Mouse (Mus musculus) embryonic facial prominence, embryonic 12.5 days (tissue): ENCODE data around the gene Usp44. TPM values are rescaled to one million over a fixed set of nuclear protein-coding genes. Genes with fewer than 3 reads are reported as not detected.

Experiments used
- ATAC-seq: fragments of 200-750 bp; cut with Nextera tagmentation; 2 replicates; pipeline ENCODE4 v1.8.0; 2017; ENCODE audit not compliant: insufficient number of reproducible peaks, insufficient read depth, low FRiP score, low TSS enrichment
- H3K27ac ChIP-seq: fragments of 300-500 bp; sonication (generic); 2 replicates; pipeline ENCODE4 v1.5.1; 2016; ENCODE audit warnings: mild to moderate bottlenecking
- H3K27me3 ChIP-seq: fragments of 300-500 bp; sonication (generic); 2 replicates; pipeline ENCODE4 v1.6.1; 2016; ENCODE audit warnings: mild to moderate bottlenecking, moderate library complexity
- H3K36me3 ChIP-seq: fragments of 300-500 bp; sonication (generic); 2 replicates; pipeline ENCODE4 v1.6.1; 2016; ENCODE audit warnings: mild to moderate bottlenecking
- H3K4me1 ChIP-seq: fragments of 300-500 bp; sonication (generic); 2 replicates; pipeline ENCODE4 v1.6.1; 2016
- H3K4me2 ChIP-seq: fragments of 300-500 bp; sonication (generic); replicated peaks from 2 replicates; pipeline ENCODE4 v1.6.1; 2016; ENCODE audit warnings: mild to moderate bottlenecking, moderate library complexity
- H3K4me3 ChIP-seq: fragments of 300-500 bp; sonication (generic); 2 replicates; pipeline ENCODE4 v1.5.1; 2016; ENCODE audit warnings: mild to moderate bottlenecking
- H3K9ac ChIP-seq: fragments of 300-500 bp; sonication (generic); 2 replicates; pipeline ENCODE4 v1.6.1; 2016; ENCODE audit warnings: mild to moderate bottlenecking, moderate library complexity
- H3K9me3 ChIP-seq: fragments of 300-500 bp; sonication (generic); 2 replicates; pipeline ENCODE4 v1.6.1; 2016; ENCODE audit warnings: mild to moderate bottlenecking, moderate library complexity
- WGBS: fragments of 180-500 bp; shearing (Covaris S2); methylation state at CpG from one replicate; pipeline ENCODE4 v1.1.7; 2016; 5-methylcytosine and 5-hydroxymethylcytosine counted together
- polyA plus RNA-seq: library from polyadenylated mRNA; unstranded; fragments of >200 nt; fragmentation: Nextera tagmentation; extraction: Ambion mirVana; gene quantifications from 2 replicates; pipeline ENCODE4 v1.2.1, GENCODE M21; 2016

The Usp44 gene
- polyA plus RNA-seq, 1 experiment from 2014 or later: 2.1 TPM

- Histone ChIP-seq H3K9ac (no peak overlapping the region), H3K4me1 (no peaks in the 10 kb centered on the region), H3K36me3 (peaks cover 61% of the 10 kb centered on the region), H3K9me3 (no peaks in the 10 kb centered on the region), H3K27ac (no peak overlapping the region), H3K4me3 (no peak overlapping the region), H3K4me2 (no peak overlapping the region), H3K27me3 (no peaks in the 10 kb centered on the region)
- ATAC-seq: no peak
- WGBS: 92% methylated on average over 7 of the region's 7 CpGs
Observed at GRCm38 (mm10) chr10:93868401-93868800, 37.0 kb downstream of the Usp44 start.

- H3K36me3 ChIP-seq: peaks cover 61% of the 10 kb centered on the region
- H3K9ac ChIP-seq: no peak overlapping the region
- no peak for ATAC-seq
- WGBS: 86% methylated on average over 4 of the region's 4 CpGs
- H3K27me3 ChIP-seq: no peaks in the 10 kb centered on the region
- H3K9me3 ChIP-seq: no peaks in the 10 kb centered on the region
- no peaks in the 10 kb centered on the region for H3K4me1 ChIP-seq
- no peak overlapping the region for H3K4me2 ChIP-seq
- H3K27ac ChIP-seq: no peak overlapping the region
- no peak overlapping the region for H3K4me3 ChIP-seq
Observed at GRCm38 (mm10) chr10:93868886-93869285, 37.5 kb downstream of the Usp44 start.

GRCm38 (mm10) chr10:93876772-93877171 lies 45.4 kb downstream of the Usp44 start:
- no peaks in the 10 kb centered on the region for H3K27me3 ChIP-seq
- peaks cover 33% of the 10 kb centered on the region for H3K36me3 ChIP-seq
- H3K9me3 ChIP-seq: no peaks in the 10 kb centered on the region
- H3K4me1 ChIP-seq: no peaks in the 10 kb centered on the region
- H3K4me2 ChIP-seq: no peak overlapping the region
- H3K4me3 ChIP-seq: no peak overlapping the region
- ATAC-seq: no peak
- WGBS: 86% methylated on average over 1 of the region's 1 CpGs
- no peak overlapping the region for H3K9ac ChIP-seq
- no peak overlapping the region for H3K27ac ChIP-seq

GRCm38 (mm10) chr10:93878732-93879131 lies 47.4 kb downstream of the Usp44 start:
- no peak overlapping the region for H3K9ac ChIP-seq
- no peak for ATAC-seq
- H3K4me1 ChIP-seq: no peaks in the 10 kb centered on the region
- H3K27me3 ChIP-seq: no peaks in the 10 kb centered on the region
- no peak overlapping the region for H3K27ac ChIP-seq
- H3K4me2 ChIP-seq: no peak overlapping the region
- WGBS: 92% methylated on average over 4 of the region's 4 CpGs
- no peak overlapping the region for H3K4me3 ChIP-seq
- H3K9me3 ChIP-seq: no peaks in the 10 kb centered on the region
- peaks cover 41% of the 10 kb centered on the region for H3K36me3 ChIP-seq

GRCm38 (mm10) chr10:93881918-93882317 lies 50.6 kb downstream of the Usp44 start:
- peaks cover 54% of the 10 kb centered on the region for H3K36me3 ChIP-seq
- H3K4me1 ChIP-seq: no peaks in the 10 kb centered on the region
- no peak overlapping the region for H3K9ac ChIP-seq
- H3K4me3 ChIP-seq: no peak overlapping the region
- ATAC-seq: no peak
- H3K9me3 ChIP-seq: no peaks in the 10 kb centered on the region
- no peaks in the 10 kb centered on the region for H3K27me3 ChIP-seq
- no peak overlapping the region for H3K4me2 ChIP-seq
- no peak overlapping the region for H3K27ac ChIP-seq

GRCm38 (mm10) chr10:93882738-93883364 lies 51.5 kb downstream of the Usp44 start:
- Histone ChIP-seq H3K4me2 (no peak overlapping the region), H3K36me3 (peaks cover 55% of the 10 kb centered on the region), H3K27me3 (no peaks in the 10 kb centered on the region), H3K4me1 (peaks cover under 1% of the 10 kb centered on the region), H3K4me3 (no peak overlapping the region), H3K9ac (no peak overlapping the region), H3K9me3 (no peaks in the 10 kb centered on the region), H3K27ac (no peak overlapping the region)
- ATAC-seq: no peak
- 86% methylated on average over 8 of the region's 8 CpGs for WGBS

- whole genome bisulfite sequencing: 89% methylated on average over 14 of the region's 14 CpGs
- no peak overlapping the region for H3K27ac ChIP-seq
Observed at GRCm38 (mm10) chr10:93885839-93886477, 54.6 kb downstream of the Usp44 start.

GRCm38 (mm10) chr10:93888590-93888934 lies 57.2 kb downstream of the Usp44 start:
- no peak for ATAC-seq
- peak overlapping the region; percentile 95 for H3K9ac ChIP-seq
- WGBS: 18% methylated on average over 10 of the region's 10 CpGs
- H3K4me1 ChIP-seq: peaks cover 7% of the 10 kb centered on the region
- peak overlapping the region; percentile 89; the same call in 1 of the 2 replicates for H3K27ac ChIP-seq
- H3K4me3 ChIP-seq: peak overlapping the region; percentile 96
- peaks cover 32% of the 10 kb centered on the region for H3K36me3 ChIP-seq
- no peaks in the 10 kb centered on the region for H3K9me3 ChIP-seq
- peak overlapping the region; percentile 80 for H3K4me2 ChIP-seq
- H3K27me3 ChIP-seq: no peaks in the 10 kb centered on the region

More at GRCm38 (mm10) chr10:93885839-93886477, 54.6 kb downstream of the Usp44 start:
- H3K27me3 ChIP-seq: no peaks in the 10 kb centered on the region
- no peak for ATAC-seq
- H3K9me3 ChIP-seq: no peaks in the 10 kb centered on the region
- no peak overlapping the region for H3K4me3 ChIP-seq
- peaks cover 40% of the 10 kb centered on the region for H3K36me3 ChIP-seq
- H3K9ac ChIP-seq: no peak overlapping the region
- H3K4me2 ChIP-seq: no peak overlapping the region
- peaks cover 7% of the 10 kb centered on the region for H3K4me1 ChIP-seq

- H3K4me3 ChIP-seq: peak overlapping the region; percentile 96
- H3K9ac ChIP-seq: peak overlapping the region; percentile 95
- peaks cover 7% of the 10 kb centered on the region for H3K4me1 ChIP-seq
- no peaks in the 10 kb centered on the region for H3K9me3 ChIP-seq
- WGBS: under 1% methylated on average over 38 of the region's 38 CpGs
- H3K27ac ChIP-seq: peak overlapping the region; percentile 89
- H3K4me2 ChIP-seq: peak overlapping the region; percentile 80
- no peaks in the 10 kb centered on the region for H3K27me3 ChIP-seq
- peak; percentile 65 for ATAC-seq
- H3K36me3 ChIP-seq: peaks cover 27% of the 10 kb centered on the region
Observed at GRCm38 (mm10) chr10:93888935-93889578, 57.7 kb downstream of the Usp44 start.

GRCm38 (mm10) chr10:93889579-93889950 lies 58.2 kb downstream of the Usp44 start:
- Histone ChIP-seq H3K4me3 (peak overlapping the region; percentile 96), H3K4me1 (peaks cover 7% of the 10 kb centered on the region), H3K36me3 (peaks cover 23% of the 10 kb centered on the region), H3K4me2 (peak overlapping the region; percentile 80), H3K27me3 (no peaks in the 10 kb centered on the region), H3K9me3 (no peaks in the 10 kb centered on the region), H3K9ac (peak overlapping the region; percentile 95), H3K27ac (peak overlapping the region; percentile 89)
- WGBS: 0% methylated on average over 25 of the region's 30 CpGs
- peak; percentile 98 for ATAC-seq

- 1% methylated on average over 22 of the region's 22 CpGs for WGBS
- Histone ChIP-seq H3K9me3 (no peaks in the 10 kb centered on the region), H3K36me3 (peaks cover 19% of the 10 kb centered on the region), H3K4me1 (peaks cover 7% of the 10 kb centered on the region), H3K4me3 (peak overlapping the region; percentile 96), H3K27ac (peak overlapping the region; percentile 89), H3K4me2 (peak overlapping the region; percentile 80), H3K27me3 (no peaks in the 10 kb centered on the region), H3K9ac (peak overlapping the region; percentile 95)
- ATAC-seq: no peak
Observed at GRCm38 (mm10) chr10:93889976-93890375, 58.6 kb downstream of the Usp44 start.

GRCm38 (mm10) chr10:93890565-93890964 lies 59.2 kb downstream of the Usp44 start:
- Histone ChIP-seq H3K9ac (peak overlapping the region; percentile 95; the same call in 1 of the 2 replicates), H3K36me3 (peaks cover 14% of the 10 kb centered on the region), H3K27me3 (no peaks in the 10 kb centered on the region), H3K9me3 (no peaks in the 10 kb centered on the region), H3K4me3 (peak overlapping the region; percentile 96), H3K4me1 (peaks cover 7% of the 10 kb centered on the region), H3K27ac (no peak overlapping the region), H3K4me2 (peak overlapping the region; percentile 80)
- ATAC-seq: no peak
- WGBS: 67% methylated on average over 4 of the region's 4 CpGs
